Mouse (Mus musculus) cerebellum, postnatal 25 days (tissue): ENCODE results near the gene Hbb-bh1.
"Not testable (repeated sequence)": the region's sequence is repeated elsewhere in the genome, so short reads cannot be mapped to it uniquely, and the experiment has no call there.

Source experiments
- DNase-seq, 2 experiments: peaks; one replicate each; pipeline ENCODE4 v3.0.0; 2021; ENCODE audit warnings: mixed read lengths in 2 of 2

The Hbb-bh1 gene

DNA sequence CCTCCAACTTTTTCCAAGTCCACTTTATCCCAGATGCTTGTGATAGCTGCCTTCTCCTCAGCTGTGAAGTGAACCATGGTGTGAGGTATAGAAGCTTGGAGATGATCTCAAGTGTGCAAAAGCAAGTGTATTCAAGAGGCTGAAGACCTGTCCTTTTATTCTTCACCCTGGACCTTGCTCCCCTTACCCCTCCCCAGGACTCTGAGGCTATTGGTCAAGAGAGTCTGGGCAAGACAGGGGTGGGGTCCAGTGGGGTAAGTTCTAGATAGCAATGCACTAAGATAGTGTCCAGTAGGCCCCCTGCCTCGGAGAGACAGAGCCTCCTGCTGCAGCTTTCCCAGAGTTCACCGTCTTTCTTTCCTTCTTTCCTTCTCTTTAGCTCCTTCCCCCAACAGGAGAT lies at the start of gene Hbb-bh1:
Hbb-bh1 (minus strand) TSS at position 131 of the 400 bp plus-strand sequence.
- no peak for DNase-seq

DNA sequence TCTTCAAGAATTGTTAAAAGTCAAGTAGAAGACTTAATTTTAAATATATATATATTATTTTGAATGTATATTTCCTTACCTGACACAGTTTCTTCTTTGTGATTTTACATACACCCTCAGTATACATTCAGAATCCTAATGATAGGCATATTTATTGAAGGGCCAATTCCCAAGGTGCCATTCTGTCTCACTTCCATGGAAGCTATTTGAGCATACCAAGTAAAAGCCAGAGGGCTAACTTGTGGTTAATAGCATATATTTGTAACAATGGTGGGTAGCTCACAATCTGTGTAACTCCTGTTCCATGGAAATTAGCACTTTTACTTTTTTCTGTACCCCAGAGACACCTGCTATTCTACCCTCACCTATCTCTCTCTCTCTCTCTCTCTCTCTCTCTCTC lies 43.2 kb upstream of the Hbb-bh1 start, which contains the start of gene Olfr66:
Olfr66 (minus strand) TSS at position 101 of the 400 bp plus-strand sequence.
- DNase-seq: no peak

DNA sequence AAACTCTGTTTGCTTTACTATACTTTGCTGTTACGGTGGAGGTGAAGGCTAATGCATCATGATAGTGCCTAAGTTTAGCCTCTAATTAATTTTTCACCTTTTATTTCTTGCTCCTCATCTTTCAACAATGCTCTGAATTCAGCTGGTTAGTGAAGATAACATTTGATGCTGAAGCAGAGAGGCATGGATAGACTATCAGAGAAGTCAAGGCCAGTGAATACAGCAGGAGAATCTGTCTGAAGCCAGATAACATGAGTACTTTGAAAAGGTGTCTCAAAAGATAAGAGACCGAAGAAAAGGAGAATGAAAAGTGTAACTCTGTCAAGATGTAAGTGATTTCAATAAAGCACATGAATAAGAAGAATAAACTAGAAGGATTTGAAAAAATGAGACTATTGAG lies 34.1 kb upstream of the Hbb-bh1 start:
- DNase-seq: no peak

DNA sequence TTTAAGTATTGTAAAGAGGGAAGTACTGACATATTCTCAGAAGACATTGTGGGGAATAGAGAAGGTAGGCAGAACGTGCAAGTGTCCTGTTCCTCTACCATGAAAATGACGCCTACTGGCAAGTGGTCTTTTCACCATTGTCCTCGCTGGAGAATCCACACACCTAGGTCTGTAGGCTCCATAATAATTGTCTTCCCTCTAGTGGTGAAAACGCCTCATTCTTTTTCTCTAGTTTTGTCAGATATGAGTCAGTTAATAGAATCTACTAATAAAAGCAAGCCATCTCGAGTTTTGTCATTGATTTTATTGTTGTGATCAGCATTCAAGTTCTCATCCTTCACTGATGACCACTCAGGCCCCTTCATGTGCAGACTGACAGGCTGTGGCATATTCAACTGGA lies 31.5 kb upstream of the Hbb-bh1 start:
- DNase-seq: no peak

DNA sequence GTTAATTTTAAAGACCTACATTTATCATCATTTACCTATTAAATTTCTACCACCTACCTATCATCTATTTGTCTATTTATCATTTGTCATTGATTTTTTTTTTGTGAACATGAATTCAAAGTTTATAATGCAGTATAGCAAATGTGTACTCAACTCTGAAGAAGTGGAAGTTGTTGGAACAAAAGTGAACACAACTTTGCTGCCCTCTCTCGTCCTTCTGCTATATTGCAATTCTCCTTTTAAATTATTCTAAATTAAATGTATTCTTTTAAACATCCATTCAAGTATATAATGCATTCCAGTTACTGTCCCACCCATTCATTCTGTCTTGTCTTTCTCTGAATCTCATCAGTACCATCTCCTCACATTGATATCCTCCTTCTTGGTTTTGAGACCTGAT lies 30.1 kb upstream of the Hbb-bh1 start:
- no peak for DNase-seq

DNA sequence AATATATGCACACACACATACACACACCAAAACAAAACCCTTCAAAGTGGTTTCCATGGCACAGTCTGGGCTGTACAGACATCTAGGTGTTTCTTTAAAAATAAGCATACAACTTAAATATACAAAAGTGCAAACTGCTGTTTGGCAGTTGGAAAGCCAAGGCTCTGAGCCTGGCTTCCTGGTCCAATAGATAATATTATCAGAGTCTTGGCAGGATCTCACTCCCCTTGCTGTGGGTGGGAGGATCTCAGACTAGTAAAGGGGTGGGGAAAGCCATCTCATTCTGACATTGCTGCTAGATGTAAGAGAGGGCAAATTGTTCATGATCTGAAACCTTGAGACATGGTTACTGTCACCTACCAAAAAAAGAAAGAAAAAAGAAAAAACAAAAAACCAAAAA lies 27.7 kb upstream of the Hbb-bh1 start:
- no peak for DNase-seq

DNA sequence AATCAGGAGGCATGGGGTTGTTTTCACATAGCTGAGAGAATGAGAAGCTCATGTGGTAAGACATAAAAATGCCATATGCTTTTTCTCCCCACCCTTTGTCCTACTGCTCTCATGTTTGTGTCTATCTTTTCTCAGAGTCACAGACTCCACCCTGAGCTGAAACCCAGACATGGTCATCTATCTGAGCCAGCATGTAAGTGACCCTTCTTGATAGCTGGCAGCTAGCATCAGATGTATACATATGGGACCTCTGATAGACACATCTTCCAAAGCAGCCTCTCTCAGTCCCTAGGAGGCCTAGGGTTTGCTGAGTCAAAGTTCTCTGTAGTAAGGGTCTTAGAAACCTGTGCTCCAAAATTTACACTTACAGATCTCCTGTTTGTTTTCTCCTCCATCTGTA lies 22.8 kb upstream of the Hbb-bh1 start:
- DNase-seq: no peak

DNA sequence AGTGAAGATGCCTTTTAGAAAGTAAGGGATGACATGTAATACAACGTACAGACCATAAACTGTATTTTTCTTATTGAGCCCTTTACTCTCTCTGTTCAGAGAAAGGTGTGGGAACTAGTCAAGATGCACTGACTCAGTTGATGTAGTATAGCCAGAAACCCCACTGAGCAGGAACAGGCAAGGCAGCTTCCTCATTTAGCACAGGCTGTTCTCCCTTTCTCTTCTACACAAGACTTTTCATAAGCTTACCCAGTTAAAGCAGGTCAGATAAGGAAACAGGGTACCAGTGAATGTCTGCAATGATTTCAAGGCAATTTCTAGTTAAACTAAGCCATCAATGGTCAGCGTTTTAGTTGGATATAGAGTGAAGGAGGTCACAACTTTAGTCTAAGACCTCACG lies 18.6 kb upstream of the Hbb-bh1 start:
- no peak for DNase-seq

DNA sequence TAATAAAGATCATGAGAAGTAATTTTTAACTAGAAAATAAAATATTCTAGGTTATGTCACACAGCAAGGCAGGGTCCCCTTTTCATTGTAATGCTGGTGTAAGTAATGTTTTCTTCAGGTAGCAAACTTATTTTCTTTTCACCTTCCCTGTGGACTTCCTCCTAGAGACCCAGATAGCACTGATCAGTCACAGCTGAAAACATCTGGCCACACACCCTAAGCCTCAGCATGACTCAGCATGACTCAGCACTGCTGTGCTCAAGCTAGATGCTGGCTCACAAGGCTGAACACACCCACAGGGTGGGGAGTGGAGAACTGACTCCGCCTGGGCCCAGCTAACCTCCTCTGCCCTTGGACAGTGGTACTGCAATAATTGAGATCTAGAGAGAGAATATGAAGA lies 17.9 kb upstream of the Hbb-bh1 start:
- no peak for DNase-seq

DNA sequence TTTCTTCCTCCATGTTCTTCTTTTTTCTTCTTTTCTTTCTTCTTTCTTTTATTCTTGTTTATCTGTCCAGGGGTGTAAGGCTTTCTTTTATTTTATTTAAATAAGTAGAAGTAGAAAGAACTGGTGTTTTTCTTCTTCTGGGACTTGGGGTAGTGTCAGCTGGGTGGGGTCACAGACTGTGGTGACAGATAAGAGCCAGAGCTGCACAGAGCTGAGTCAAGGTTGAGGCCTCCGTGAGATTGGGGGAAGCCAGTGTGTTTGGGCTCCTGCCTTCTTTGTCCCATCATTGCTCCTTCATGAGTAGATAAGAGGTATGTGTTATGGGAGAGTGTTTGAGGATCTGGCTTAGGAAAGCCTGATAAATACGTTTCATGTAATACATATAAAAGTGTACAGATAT lies 16.1 kb upstream of the Hbb-bh1 start:
- DNase-seq: no peak

DNA sequence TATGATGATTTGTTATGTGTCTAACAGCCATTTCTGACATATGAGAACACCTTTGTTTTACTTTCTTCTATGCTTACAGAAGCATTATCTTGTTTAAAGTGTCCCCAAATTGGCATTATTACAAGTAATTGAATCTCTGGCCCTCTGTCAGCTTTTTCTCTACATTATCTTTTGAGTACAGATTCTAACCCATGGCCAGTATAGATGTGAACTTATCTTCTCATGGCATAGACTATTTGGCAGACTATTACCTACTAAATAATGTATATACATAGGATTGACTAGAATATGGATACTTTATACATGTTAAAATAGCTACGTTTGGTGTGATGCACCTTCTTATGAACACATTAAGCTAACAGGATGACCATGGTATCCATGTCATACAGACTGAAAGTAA lies 11.7 kb upstream of the Hbb-bh1 start:
- DNase-seq: no peak

DNA sequence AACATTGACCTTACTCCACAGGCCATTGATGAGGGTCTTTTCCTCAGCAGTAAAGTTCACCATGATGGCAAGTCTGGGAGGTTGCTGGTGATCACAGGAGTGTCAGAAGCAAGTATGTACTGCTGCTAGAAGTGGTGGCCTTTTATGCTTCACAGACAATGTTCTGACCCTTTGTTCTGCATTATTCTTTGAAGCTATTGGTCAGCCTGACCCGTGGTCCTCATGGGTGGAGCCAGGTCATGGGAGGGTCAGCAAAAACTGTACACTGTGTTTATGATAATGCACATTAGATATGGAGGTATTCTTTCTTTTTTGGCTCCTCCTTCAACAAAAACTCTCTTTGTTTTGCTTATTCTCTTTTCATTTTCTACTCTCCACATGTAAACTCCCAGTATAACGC lies 10.1 kb upstream of the Hbb-bh1 start, which contains the start of gene Hbb-y:
Hbb-y (minus strand) TSS at position 127 of the 400 bp plus-strand sequence.
- DNase-seq: no peak

DNA sequence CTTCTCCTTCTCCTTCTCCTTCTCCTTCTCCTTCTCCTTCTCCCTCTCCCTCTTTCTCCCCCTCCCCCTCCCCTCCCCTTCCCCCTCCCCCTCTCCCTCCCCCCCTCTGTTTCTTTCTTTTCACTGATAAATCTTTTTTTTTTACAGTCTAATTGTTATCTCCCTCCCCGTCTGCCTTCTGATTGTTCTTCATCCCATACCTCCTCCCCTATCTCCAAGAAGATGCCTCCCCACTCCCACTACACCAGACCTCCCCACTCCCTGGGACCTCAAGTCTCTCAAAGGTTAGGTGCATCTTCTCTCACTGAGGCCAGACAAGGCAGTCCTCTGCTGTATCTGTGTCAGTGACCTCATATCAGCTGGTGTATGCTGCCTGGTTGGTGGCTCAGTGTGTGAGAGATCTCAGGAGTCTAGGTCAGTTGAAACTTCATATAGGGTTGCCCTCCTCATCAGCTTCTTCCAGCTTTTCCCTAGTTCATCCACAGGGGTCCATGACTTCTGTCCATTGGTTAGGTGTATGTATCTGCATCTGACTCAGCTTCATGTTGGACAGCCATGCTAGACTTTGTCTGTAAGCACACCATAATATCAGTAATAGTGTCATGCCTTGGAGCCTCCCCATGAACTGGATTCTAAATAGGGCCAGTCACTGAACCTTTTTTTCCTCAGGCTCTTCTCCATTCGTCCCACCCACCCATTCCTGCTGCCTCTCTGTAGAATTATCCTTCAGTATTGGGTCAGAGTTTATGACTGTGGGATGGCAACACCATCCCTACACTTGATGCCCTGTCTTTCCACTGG lies 1.8 kb upstream of the Hbb-bh1 start:
- no peak for DNase-seq

DNA sequence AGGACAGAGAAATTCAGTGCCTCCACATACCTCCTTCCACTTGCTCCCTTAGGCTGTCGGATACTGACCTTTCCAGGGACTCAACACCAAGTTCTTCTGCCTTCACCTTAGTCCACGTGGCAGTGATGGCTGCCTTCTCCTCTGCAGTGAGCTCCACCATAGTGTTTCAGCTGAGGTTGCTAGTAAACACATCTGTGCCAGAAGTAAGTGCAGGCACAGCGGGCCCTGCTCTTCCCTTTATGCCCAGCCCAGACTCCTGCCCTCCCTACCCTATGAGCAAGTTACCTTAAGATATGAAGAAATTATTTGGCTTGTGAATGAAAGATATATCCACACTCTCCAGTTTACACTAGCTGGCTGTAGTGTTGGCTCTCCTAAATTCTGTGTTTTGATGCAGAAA lies 2.7 kb downstream of the Hbb-bh1 start, which contains the start of gene Hbb-bh2:
Hbb-bh2 (minus strand) TSS at position 253 of the 400 bp plus-strand sequence.
- no peak for DNase-seq

DNA sequence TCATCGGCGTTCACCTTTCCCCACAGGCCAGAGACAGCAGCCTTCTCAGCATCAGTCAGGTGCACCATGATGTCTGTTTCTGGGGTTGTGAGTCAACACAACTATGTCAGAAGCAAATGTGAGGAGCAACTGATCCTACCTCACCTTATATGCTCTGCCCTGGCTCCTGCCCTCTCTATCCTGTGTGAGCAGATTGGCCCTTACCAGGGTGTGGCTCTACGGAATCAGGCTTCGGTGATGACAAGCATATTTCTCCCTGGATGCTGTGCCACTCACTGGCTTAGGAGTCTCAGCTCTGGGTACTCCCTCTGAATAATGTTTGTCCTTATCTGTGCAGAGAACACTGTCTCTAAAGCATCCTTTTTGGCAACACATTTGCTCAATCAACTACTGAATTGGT lies 15.2 kb downstream of the Hbb-bh1 start, which contains the start of gene Hbb-bs:
Hbb-bs (minus strand) TSS at position 289 of the 400 bp plus-strand sequence.
- DNase-seq: no peak

DNA sequence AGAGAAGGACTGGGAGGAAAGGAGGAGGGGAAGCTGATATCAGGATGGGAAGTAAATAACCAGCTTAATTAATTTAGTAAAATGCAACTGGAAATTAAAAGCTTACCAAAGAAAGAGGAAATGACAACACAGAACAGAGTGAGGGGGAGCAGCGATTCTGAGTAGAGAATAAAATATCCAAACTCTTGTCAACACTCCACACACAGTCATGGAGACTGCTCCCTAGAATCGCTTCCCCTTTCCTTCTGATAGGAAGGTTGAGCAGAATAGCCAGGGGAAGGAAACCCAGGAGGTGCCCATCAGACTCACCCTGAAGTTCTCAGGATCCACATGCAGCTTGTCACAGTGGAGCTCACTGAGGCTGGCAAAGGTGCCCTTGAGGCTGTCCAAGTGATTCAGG lies 15.8 kb downstream of the Hbb-bh1 start:
- not testable (repeated sequence) for DNase-seq

DNA sequence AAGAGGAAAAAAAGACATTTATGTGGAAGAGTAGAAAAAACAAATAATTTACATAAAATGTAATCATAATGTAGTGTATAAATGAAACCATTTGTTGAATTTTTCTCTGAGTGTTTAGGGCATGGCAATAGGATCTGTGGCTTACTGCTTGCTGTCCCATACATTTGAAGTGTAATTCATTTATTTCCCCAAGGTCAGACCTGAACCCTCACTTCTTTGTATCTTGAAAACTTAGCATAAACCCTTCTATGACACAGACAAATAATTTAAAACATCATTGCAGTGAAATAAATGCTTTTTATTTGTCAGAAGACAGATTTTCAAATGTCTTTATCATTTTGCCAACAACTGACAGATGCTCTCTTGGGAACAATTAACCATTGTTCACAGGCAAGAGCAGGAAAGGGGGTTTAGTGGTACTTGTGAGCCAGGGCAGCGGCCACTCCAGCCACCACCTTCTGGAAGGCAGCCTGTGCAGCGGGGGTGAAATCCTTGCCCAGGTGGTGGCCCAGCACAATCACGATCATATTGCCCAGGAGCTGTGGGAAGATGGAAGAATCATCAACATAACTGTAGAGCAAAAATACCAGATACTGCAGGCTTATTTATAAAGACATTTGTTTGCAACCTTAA lies 16.6 kb downstream of the Hbb-bh1 start:
- DNase-seq: no peak

DNA sequence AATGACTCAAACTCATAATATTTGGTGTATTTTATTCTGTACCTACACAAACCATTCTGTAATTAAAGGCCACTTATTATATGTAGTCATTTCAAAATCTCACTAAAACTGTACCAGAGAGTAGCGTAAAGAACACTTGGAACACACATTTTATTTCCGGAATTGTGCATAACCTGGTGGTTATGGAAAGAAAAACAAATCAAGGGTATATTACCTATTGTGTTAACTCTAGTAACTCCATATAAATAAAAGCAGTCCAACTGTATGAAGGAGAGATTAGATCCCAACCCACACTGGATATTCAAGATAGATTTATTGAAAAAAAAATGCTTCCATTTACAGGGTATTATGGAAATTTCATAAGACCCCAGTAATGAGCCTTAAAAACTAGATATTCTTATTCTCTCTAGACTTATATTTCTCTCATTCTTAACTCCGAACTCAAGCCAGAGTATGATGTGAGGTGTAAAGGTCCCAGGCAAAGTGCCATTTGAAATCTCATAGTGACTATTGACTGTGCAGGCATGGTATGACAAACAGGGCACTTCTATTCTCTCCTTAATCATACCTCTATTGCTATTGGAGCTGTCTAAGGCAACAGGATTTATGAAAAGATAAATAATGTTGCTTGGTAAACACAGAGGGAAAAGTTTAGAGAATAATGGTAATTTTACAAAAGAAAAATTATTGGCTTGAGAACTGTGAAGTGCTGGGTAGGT lies 17.3 kb downstream of the Hbb-bh1 start:
- no peak for DNase-seq

DNA sequence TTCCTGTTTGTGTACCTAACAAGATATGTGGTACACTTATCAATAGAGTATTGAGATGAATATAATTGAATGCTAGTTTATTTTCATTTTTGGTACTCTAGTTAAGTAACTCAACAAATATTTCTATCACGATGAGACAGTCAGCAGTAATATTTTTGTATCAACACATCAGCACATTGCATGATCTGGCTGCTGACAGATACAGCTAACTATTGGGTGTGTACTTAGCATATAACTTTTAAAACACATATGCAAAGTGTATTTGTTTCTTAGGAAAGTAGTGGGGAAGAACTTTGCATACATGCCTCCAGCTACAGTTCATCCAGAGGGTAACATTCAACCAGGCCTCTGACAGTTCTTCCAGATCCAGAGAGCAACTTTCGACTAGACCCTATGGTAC lies 18.4 kb downstream of the Hbb-bh1 start:
- DNase-seq: no peak

DNA sequence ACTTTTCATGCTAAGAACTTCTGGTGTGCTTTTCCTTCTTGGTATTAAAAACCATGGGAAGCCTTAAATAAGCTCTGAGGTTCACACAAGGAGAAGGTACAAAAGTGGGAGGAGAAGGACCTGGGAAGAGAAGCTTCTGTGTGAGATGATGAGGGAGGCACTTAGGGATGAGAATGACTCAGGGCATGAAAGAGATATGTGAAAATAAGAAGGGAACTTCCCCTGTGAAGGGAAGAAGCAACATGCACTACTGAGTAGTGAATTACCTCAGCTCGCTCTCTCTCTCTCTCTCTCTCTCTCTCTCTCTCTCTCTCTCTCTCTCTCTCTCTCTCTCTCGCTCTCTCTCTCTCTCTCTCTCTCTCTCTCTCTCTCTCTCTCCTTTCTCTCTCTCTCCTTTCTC lies 27.9 kb downstream of the Hbb-bh1 start:
- DNase-seq: not testable (repeated sequence)

DNA sequence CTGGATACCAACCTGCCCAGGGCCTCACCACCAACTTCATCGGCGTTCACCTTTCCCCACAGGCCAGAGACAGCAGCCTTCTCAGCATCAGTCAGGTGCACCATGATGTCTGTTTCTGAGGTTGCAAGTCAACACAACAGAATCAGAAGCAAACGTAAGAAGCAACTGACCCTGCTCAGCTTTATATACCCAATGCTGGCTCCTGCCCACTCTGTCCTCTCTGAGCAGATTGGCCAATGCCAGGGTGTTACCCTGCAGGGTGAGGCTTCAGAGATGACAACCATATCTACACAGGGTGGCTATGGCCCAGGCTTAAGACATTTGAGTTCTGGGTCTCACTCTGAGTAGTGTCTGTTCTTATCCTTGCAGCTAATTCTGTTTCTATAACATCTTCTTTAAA lies 29.2 kb downstream of the Hbb-bh1 start, which contains the start of gene Hbb-bt:
Hbb-bt (minus strand) TSS at position 231 of the 400 bp plus-strand sequence.
- no peak for DNase-seq

DNA sequence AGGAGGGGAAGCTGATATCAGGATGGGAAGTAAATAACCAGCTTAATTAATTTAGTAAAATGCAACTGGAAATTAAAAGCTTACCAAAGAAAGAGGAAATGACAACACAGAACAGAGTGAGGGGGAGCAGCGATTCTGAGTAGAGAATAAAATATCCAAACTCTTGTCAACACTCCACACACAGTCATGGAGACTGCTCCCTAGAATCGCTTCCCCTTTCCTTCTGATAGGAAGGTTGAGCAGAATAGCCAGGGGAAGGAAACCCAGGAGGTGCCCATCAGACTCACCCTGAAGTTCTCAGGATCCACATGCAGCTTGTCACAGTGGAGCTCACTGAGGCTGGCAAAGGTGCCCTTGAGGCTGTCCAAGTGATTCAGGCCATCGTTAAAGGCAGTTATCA lies 29.8 kb downstream of the Hbb-bh1 start:
- not testable (repeated sequence) for DNase-seq

DNA sequence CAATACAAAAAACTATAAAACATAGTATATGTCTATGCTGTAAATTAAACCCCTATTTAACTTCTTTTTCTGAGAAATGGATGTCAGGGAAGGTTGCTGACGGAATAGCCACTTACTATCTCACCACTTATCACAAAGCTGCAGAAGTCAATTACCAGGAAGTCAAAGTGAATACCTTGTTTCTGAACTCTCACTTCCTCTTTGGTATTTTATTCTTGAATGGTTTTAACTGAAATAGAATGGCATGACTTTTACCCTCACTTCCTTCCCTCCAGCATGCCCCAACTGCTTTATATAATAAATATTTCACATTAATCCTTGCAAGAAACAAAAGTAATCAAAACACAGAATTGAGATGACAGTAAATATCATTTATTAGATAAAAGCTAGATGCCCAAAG lies 30.8 kb downstream of the Hbb-bh1 start:
- no peak for DNase-seq
